Mouse (Mus musculus): ENCODE measurements at regions not wholly inside any gene's neighbourhood (a gene's known extent, or its start where the extent isn't known, plus 50 kb on each side); places are given as distances from the start of the nearest gene placed in this dataset.
A peak's percentile ranks its signal among the peaks of the same experiment; 100 is the strongest.

GRCm38 (mm10) chr13:111939534-111940115 lies 130.8 kb upstream of the Map3k1 start:
- DNase-seq (ENCODE audit: low read depth, low spot score): no peak

- no peak for DNase-seq (ENCODE audit: low read depth, low spot score)
Observed at GRCm38 (mm10) chr13:111940275-111940674, 131.5 kb upstream of the Map3k1 start.

- no peak for DNase-seq (ENCODE audit: low read depth, low spot score)
Observed at GRCm38 (mm10) chr13:111940796-111941513, 132.2 kb upstream of the Map3k1 start.

- no peak for DNase-seq (ENCODE audit: low read depth, low spot score)
Observed at GRCm38 (mm10) chr13:111941946-111942345, 133.2 kb upstream of the Map3k1 start.

GRCm38 (mm10) chr13:111943392-111944088 lies 134.7 kb upstream of the Map3k1 start:
- DNase-seq (ENCODE audit: low read depth, low spot score): no peak

- no peak for DNase-seq (ENCODE audit: low read depth, low spot score)
Observed at GRCm38 (mm10) chr13:111944089-111944406, 135.3 kb upstream of the Map3k1 start.

GRCm38 (mm10) chr13:111946271-111946670 lies 137.5 kb upstream of the Map3k1 start:
- DNase-seq (ENCODE audit: low read depth, low spot score): no peak

- DNase-seq (ENCODE audit: low read depth, low spot score): no peak
Observed at GRCm38 (mm10) chr13:111946811-111947210, 138.0 kb upstream of the Map3k1 start.

GRCm38 (mm10) chr13:111948395-111948794 lies 139.6 kb upstream of the Map3k1 start:
- DNase-seq (ENCODE audit: low read depth, low spot score): no peak

- DNase-seq (ENCODE audit: low read depth, low spot score): no peak
Observed at GRCm38 (mm10) chr13:111950042-111950441, 141.2 kb upstream of the Map3k1 start.

GRCm38 (mm10) chr13:111953860-111954519 lies 145.2 kb upstream of the Map3k1 start:
- DNase-seq (ENCODE audit: low read depth, low spot score): no peak

GRCm38 (mm10) chr13:111954520-111954884 lies 145.7 kb upstream of the Map3k1 start:
- no peak for DNase-seq (ENCODE audit: low read depth, low spot score)

GRCm38 (mm10) chr13:111957118-111957517 lies 148.3 kb upstream of the Map3k1 start:
- DNase-seq (ENCODE audit: low read depth, low spot score): no peak

- no peak for DNase-seq (ENCODE audit: low read depth, low spot score)
Observed at GRCm38 (mm10) chr13:111957674-111958273, 149.0 kb upstream of the Map3k1 start.

GRCm38 (mm10) chr13:111958421-111958820 lies 149.6 kb upstream of the Map3k1 start:
- DNase-seq (ENCODE audit: low read depth, low spot score): no peak

- DNase-seq (ENCODE audit: low read depth, low spot score): peak; percentile 46
Observed at GRCm38 (mm10) chr13:111960036-111960435, 151.2 kb upstream of the Map3k1 start.

- DNase-seq (ENCODE audit: low read depth, low spot score): no peak
Observed at GRCm38 (mm10) chr13:111961423-111961822, 152.6 kb upstream of the Map3k1 start.

- DNase-seq (ENCODE audit: low read depth, low spot score): no peak
Observed at GRCm38 (mm10) chr13:111962155-111962554, 153.4 kb upstream of the Map3k1 start.

- DNase-seq (ENCODE audit: low read depth, low spot score): no peak
Observed at GRCm38 (mm10) chr13:111966113-111966512, 157.3 kb upstream of the Map3k1 start.

GRCm38 (mm10) chr13:111966627-111967026 lies 157.8 kb upstream of the Map3k1 start:
- no peak for DNase-seq (ENCODE audit: low read depth, low spot score)

GRCm38 (mm10) chr13:111968197-111968596 lies 159.4 kb upstream of the Map3k1 start:
- no peak for DNase-seq (ENCODE audit: low read depth, low spot score)

- no peak for DNase-seq (ENCODE audit: low read depth, low spot score)
Observed at GRCm38 (mm10) chr13:111974282-111974681, 165.5 kb upstream of the Map3k1 start.
